Mouse (Mus musculus): Measurements from ENCODE around the gene Rcvrn.

DNA sequence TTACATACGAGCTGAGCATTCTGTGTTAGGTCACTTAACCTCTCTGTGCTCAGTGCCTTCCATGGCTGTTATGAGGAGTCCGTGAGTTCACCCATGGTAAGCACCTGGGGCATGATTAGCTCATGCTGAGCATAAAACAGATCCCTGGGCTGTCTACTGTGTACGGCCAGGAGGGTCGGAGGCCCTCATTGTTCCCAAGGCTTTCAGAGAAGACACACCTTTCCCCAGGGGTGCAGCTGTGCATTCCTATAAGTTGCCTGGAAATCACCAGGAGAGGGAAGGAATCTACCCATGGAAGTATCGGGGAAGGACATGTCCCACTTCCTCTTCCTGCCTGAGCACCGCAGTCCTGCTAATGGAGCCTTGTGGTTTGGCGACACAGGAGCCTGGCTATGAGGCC, 38.8 kb upstream of the Rcvrn start:
- no peak for TF ChIP-seq EP300 (IDR thresholded peaks at IDR 0.05; ENCODE audit: low read depth in 1 of 2, low read length in 2 of 2)
- no peak for TF ChIP-seq USF1 (IDR thresholded peaks at IDR 0.05; ENCODE audit: low read depth, low read length)
- TF ChIP-seq CTCF (IDR thresholded peaks at IDR 0.05 in 2 of 3, conservative IDR thresholded peaks at IDR 0.05 in 1 of 3; ENCODE audit: control insufficient read depth in 1 of 3, insufficient read depth in 1 of 3, low read depth in 2 of 3, low read length in 3 of 3, poor library complexity in 1 of 3, severe bottlenecking in 1 of 3), result no peak
- TF ChIP-seq TCF12 (IDR thresholded peaks at IDR 0.05; ENCODE audit: low read depth, low read length), result no peak
- TF ChIP-seq MXI1 (IDR thresholded peaks at IDR 0.05; ENCODE audit: low read depth, low read length), result no peak
- no peak for TF ChIP-seq ETS1 (IDR thresholded peaks at IDR 0.05; ENCODE audit: low read depth, low read length)
- TF ChIP-seq POLR2A (IDR thresholded peaks at IDR 0.05; ENCODE audit: control insufficient read depth in 1 of 2, insufficient read depth in 1 of 2, low read depth in 1 of 2, low read length in 2 of 2, poor library complexity in 1 of 2), result no peak
- TF ChIP-seq SMC3 (IDR thresholded peaks at IDR 0.05; ENCODE audit: low read depth, low read length), result no peak
- no peak for TF ChIP-seq POLR2AphosphoS2 (IDR thresholded peaks at IDR 0.05; ENCODE audit: low read length)
- TF ChIP-seq JUND (IDR thresholded peaks at IDR 0.05; ENCODE audit: low read depth, low read length), result no peak
